Mouse (Mus musculus) heart, postnatal 0 days (tissue): ENCODE data around the gene H2afy. TPM values are rescaled to one million over a fixed set of nuclear protein-coding genes. Genes with fewer than 3 reads are reported as not detected.
A peak's percentile ranks its signal among the peaks of the same experiment; 100 is the strongest.

Experiments used
- ATAC-seq: fragments of 200-750 bp; cut with Nextera tagmentation; 2 replicates; pipeline ENCODE4 v1.8.0; 2017; ENCODE audit warnings: low read depth, moderate number of reproducible peaks, moderate library complexity; ENCODE audit not compliant: insufficient read depth
- DNase-seq: peaks from one replicate; pipeline ENCODE4 v3.0.0-alpha.2; 2016; ENCODE audit warnings: low spot score
- H3K27ac ChIP-seq: fragments of 300-500 bp; sonication (generic); 2 replicates; pipeline ENCODE4 v1.5.1; 2014; ENCODE audit warnings: low read depth, mild to moderate bottlenecking
- H3K27me3 ChIP-seq: fragments of 300-500 bp; sonication (generic); 2 replicates; pipeline ENCODE4 v1.6.1; 2014; ENCODE audit warnings: low read length, mixed read lengths; ENCODE audit not compliant: control insufficient read depth, insufficient read depth
- H3K36me3 ChIP-seq: fragments of 300-500 bp; sonication (generic); replicated peaks from 2 replicates; pipeline ENCODE4 v1.6.1; 2014; ENCODE audit warnings: low read length, mixed read lengths; ENCODE audit not compliant: control insufficient read depth, insufficient read depth
- H3K4me1 ChIP-seq: fragments of 300-500 bp; sonication (generic); 2 replicates; pipeline ENCODE4 v1.6.1; 2014; ENCODE audit warnings: antibody characterized with exemption; ENCODE audit not compliant: control insufficient read depth, insufficient read depth
- H3K4me2 ChIP-seq: fragments of 300-500 bp; sonication (generic); 2 replicates; pipeline ENCODE4 v1.6.1; 2014; ENCODE audit warnings: low read depth, mild to moderate bottlenecking, low read length, moderate library complexity
- H3K4me3 ChIP-seq: fragments of 300-500 bp; sonication (generic); 2 replicates; pipeline ENCODE4 v1.5.1; 2014; ENCODE audit warnings: low read depth, low read length
- H3K9ac ChIP-seq: fragments of 300-500 bp; sonication (generic); replicated peaks from 2 replicates; pipeline ENCODE4 v1.6.1; 2014; ENCODE audit warnings: low read depth, low read length, mixed read lengths
- H3K9me3 ChIP-seq: fragments of 300-500 bp; sonication (generic); replicated peaks from 2 replicates; pipeline ENCODE4 v1.6.1; 2016; ENCODE audit warnings: low read length; ENCODE audit not compliant: control insufficient read depth
- CTCF ChIP-seq: IDR thresholded peaks from 2 replicates; pipeline ENCODE4 v1.5.1; 2016; ENCODE audit warnings: antibody characterized with exemption, control low read depth, low read depth
- EP300 ChIP-seq: IDR thresholded peaks from 2 replicates; pipeline ENCODE4 v1.6.1; 2016; ENCODE audit warnings: antibody characterized with exemption, low read depth
- WGBS: fragments of 180-500 bp; shearing (Covaris S2); extraction: QIAGEN DNeasy Blood & Tissue Kit; methylation state at CpG from one replicate; pipeline ENCODE4 v1.1.7; 2014; 5-methylcytosine and 5-hydroxymethylcytosine counted together
- polyA plus RNA-seq: library from polyadenylated mRNA; unstranded; fragments of >200 nt; fragmentation: Nextera tagmentation; extraction: Ambion mirVana; gene quantifications from 2 replicates; pipeline ENCODE4 v1.2.1, GENCODE M21; 2015
- total RNA-seq: library from RNA; depleted of rRNA; stranded (reverse); fragments of >200 nt; gene quantifications from 2 replicates; pipeline ENCODE4 v1.2.3, GENCODE M21; 2014; ENCODE audit warnings: low replicate concordance; rRNA removed

The H2afy gene
- total and polyA plus RNA-seq, 2 experiments from 2014 or later: 45.0 to 61.7 TPM

GRCm38 (mm10) chr13:56026623-56027022 lies 109.5 kb downstream of the H2afy start:
- WGBS: 31% methylated on average over 5 of the region's 5 CpGs
- TF ChIP-seq CTCF: no peak
- no peak for TF ChIP-seq EP300

GRCm38 (mm10) chr13:56026026-56026425 lies 110.1 kb downstream of the H2afy start:
- H3K9ac ChIP-seq: no peak overlapping the region
- H3K9me3 ChIP-seq: no peaks in the 10 kb centered on the region
- no peak for TF ChIP-seq CTCF
- TF ChIP-seq EP300: no peak
- WGBS: 71% methylated on average over 7 of the region's 7 CpGs
- H3K4me2 ChIP-seq: no peak overlapping the region
- ATAC-seq: no peak
- H3K27ac ChIP-seq: no peak overlapping the region
- H3K4me3 ChIP-seq: no peak overlapping the region
- H3K27me3 ChIP-seq: no peaks in the 10 kb centered on the region
- no peaks in the 10 kb centered on the region for H3K36me3 ChIP-seq
- H3K4me1 ChIP-seq: peaks cover 11% of the 10 kb centered on the region; the same call in 1 of the 2 replicates
- DNase-seq: no peak

More at GRCm38 (mm10) chr13:56026623-56027022, 109.5 kb downstream of the H2afy start:
- H3K4me1 ChIP-seq: peaks cover 11% of the 10 kb centered on the region; the same call in 1 of the 2 replicates
- DNase-seq (peak; percentile 23), ATAC-seq (peak; percentile 60; the same call in 1 of the 2 replicates)
- no peaks in the 10 kb centered on the region for H3K9me3 ChIP-seq
- no peaks in the 10 kb centered on the region for H3K27me3 ChIP-seq
- H3K4me2 ChIP-seq: no peak overlapping the region
- H3K9ac ChIP-seq: no peak overlapping the region
- H3K4me3 ChIP-seq: no peak overlapping the region
- H3K27ac ChIP-seq: no peak overlapping the region
- H3K36me3 ChIP-seq: no peaks in the 10 kb centered on the region

- H3K9me3 ChIP-seq: no peaks in the 10 kb centered on the region
- H3K9ac ChIP-seq: no peak overlapping the region
- peaks cover 11% of the 10 kb centered on the region; the same call in 1 of the 2 replicates for H3K4me1 ChIP-seq
- TF ChIP-seq EP300 (no peak), CTCF (no peak)
- no peak overlapping the region for H3K4me3 ChIP-seq
- H3K36me3 ChIP-seq: no peaks in the 10 kb centered on the region
- WGBS: 40% methylated on average over 14 of the region's 14 CpGs
- DNase-seq (no peak), ATAC-seq (no peak)
- H3K27me3 ChIP-seq: no peaks in the 10 kb centered on the region
- no peak overlapping the region for H3K27ac ChIP-seq
- H3K4me2 ChIP-seq: peak overlapping the region; percentile 25; the same call in 1 of the 2 replicates
Observed at GRCm38 (mm10) chr13:56025027-56025410, 111.1 kb downstream of the H2afy start.

- Histone ChIP-seq H3K36me3 (no peaks in the 10 kb centered on the region), H3K27me3 (no peaks in the 10 kb centered on the region), H3K9ac (no peak overlapping the region), H3K4me2 (peak overlapping the region; percentile 25; the same call in 1 of the 2 replicates), H3K4me3 (no peak overlapping the region), H3K27ac (no peak overlapping the region), H3K9me3 (no peaks in the 10 kb centered on the region), H3K4me1 (peaks cover 11% of the 10 kb centered on the region; the same call in 1 of the 2 replicates)
- WGBS: 46% methylated on average over 14 of the region's 14 CpGs
- DNase-seq: no peak
- no peak for ATAC-seq
- no peak for TF ChIP-seq EP300
- no peak for TF ChIP-seq CTCF
Observed at GRCm38 (mm10) chr13:56024410-56025026, 111.6 kb downstream of the H2afy start.

Other genes starting within 250 kb of the H2afy start
- not detected in 2 replicates for gene Tifab, start 42.5 kb upstream of the H2afy start, total RNA-seq
- gene Tifab, start 42.5 kb upstream of the H2afy start, polyA plus RNA-seq: 0.71 and 0.88 TPM in 2 replicates
- not detected in 2 replicates for gene Neurog1, start 115.8 kb upstream of the H2afy start, total RNA-seq
- gene Neurog1, start 115.8 kb upstream of the H2afy start, polyA plus RNA-seq: not detected in 2 replicates
- not detected in 2 replicates for gene Cxcl14, start 160.2 kb upstream of the H2afy start, total RNA-seq
- gene Cxcl14, start 160.2 kb upstream of the H2afy start, polyA plus RNA-seq: 0.08 and 0.16 TPM in 2 replicates